Mouse (Mus musculus) c-Kit-positive CD71-positive TER-119-positive erythroid progenitor cells, embryonic 14.5 days (primary cell): ENCODE results near the gene Atxn7l1.

Experiments used
- DNase-seq: peaks from one replicate; pipeline ENCODE4 v3.0.0-alpha.2; 2013; ENCODE audit warnings: low spot score

The Atxn7l1 gene

DNA sequence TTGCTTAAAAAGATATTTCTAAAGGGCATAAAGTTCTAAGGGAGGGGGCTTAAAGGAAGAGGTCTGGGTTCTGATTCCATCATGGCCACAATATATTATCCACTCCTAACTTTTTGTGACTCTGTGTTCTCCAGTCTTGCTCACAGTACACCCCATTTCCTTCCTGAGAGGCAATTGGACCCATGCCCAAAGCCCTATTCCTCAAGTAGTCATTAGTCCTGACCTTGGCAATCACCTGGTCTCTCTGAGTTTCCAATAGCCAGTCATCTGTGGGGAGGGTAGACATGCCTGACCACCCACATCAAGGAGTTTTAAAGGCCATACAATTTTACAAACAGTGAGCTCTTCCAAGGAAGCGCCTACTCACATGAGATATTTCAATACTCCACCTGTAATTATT is 176.3 kb downstream of the Atxn7l1 start:
- no peak for DNase-seq

- DNase-seq, result no peak
Measured at GRCm38 (mm10) chr12:33325424-33325823, 177.9 kb downstream of the Atxn7l1 start.

- DNase-seq, result no peak
Measured at GRCm38 (mm10) chr12:33332046-33332445, 184.6 kb downstream of the Atxn7l1 start.

DNA sequence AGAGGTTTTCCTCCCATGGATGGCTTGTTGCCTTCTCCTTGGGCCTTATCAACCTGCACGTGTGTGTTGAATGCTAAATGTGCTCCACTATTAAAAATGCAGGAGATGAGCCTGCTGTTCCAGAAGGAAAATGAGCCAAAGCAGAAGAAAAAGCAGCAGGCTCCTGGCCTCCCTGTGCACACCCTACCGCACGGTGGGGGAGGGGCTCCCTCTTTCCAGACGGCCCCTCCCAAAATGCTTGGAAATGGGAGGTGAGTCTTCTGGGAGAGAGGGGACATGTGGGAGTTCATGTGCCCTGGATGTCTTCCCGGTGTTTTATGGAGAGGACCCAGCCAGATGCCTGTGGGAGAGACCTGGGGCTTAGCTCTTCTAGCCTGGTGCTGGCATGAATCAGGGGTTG is 185.3 kb downstream of the Atxn7l1 start:
- DNase-seq, result no peak

DNA sequence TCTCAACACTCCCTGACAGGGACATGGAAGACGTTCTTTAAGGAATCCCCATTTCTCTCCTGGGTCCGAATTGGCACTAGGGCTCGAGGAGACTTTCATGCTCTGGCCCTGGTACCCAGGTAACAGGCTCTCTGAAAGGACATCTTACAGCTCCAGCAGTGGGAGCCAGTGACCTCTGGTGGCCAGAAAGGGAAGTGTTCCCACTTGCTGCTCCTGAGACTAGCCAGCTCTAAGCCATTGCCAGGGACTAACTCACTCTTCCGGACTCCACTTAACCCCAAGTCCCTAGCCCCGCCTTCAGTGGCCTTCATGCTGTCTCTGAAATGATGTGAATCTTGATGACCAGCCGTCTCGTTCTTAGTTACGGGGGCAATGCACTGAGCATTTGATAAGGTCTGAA is 186.4 kb downstream of the Atxn7l1 start:
- peak; percentile 89 for DNase-seq

GRCm38 (mm10) chr12:33334511-33334910 is 187.0 kb downstream of the Atxn7l1 start:
- no peak for DNase-seq

- DNase-seq, result peak; percentile 77
Measured at GRCm38 (mm10) chr12:33334951-33335350, 187.5 kb downstream of the Atxn7l1 start.

DNA sequence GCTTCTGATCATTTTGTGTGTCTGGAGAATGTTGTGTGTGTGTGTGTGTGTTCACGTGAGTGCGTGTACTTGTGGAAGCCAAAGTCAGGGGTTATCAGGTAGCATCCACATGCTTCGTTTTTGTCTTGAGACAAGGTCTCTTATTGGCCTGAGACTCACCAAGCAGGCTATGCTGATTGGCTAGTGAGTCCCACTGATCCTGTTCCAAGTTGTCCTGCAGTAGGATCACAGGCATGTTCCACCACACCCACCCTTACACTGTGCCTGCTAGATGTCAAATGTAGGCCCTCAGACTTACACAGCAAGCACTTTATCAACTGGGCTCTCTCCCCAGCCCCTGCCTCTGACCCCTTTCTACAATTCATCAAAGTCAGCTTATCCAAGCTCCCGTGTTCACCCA is 187.9 kb downstream of the Atxn7l1 start:
- peak; percentile 50 for DNase-seq

GRCm38 (mm10) chr12:33336561-33337125 is 189.2 kb downstream of the Atxn7l1 start:
- DNase-seq, result no peak

DNA sequence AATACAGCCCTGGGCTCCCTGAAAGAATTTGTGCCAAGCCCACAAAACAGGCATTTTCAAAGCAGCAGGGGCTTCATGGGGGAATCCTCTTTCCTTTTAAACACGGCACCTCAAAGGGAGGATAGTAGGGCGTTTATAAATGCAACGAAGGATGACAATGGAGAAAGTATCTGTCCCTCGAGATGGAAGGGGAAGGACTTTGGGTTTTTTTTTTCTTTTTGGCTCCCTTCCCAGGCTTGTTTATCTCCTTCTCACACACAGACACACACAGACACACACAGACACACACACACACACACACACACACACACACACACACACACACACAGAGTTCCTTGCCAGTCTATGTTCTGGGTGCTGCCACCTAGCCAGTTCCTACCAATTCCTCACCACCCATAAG is 189.8 kb downstream of the Atxn7l1 start:
- no peak for DNase-seq

GRCm38 (mm10) chr12:33338170-33338569 is 190.7 kb downstream of the Atxn7l1 start:
- DNase-seq, result no peak

DNA sequence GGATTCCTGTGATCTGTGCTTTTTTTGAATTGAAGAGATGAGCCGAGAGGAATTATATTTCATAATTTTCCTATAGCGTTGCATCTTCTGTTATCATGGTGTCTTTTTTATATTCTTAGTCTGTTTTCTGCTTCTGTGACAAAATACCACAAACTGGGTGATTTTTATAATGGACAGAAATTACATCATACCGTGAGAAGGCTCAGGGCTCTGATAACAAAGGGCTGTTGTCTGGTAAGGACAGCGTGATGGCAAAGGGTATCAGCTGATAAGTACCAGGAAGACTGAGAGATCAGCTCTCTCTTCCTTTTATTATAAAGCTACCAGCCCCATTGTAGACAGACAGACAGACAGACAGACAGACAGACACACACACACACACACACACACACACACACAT is 192.3 kb downstream of the Atxn7l1 start:
- DNase-seq, result no peak

DNA sequence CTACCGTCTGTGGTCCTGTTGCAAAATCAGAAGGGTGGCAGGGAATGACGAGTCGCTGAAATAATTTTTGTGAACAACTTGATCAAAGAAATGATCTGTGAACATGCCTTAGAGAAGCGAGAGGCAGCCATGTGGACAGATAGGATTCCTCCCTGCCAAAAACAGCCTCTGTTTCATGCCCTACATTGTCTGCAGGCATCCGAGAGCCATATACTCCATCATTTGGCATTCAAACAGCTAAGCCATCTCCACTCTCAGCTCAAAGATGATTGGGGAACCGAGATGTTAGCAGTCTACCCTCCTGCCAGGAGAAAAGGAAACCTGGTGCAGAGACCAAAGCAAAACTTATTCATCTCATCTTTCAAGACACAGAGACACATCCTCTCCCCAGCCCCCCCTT is 193.2 kb downstream of the Atxn7l1 start:
- no peak for DNase-seq

DNA sequence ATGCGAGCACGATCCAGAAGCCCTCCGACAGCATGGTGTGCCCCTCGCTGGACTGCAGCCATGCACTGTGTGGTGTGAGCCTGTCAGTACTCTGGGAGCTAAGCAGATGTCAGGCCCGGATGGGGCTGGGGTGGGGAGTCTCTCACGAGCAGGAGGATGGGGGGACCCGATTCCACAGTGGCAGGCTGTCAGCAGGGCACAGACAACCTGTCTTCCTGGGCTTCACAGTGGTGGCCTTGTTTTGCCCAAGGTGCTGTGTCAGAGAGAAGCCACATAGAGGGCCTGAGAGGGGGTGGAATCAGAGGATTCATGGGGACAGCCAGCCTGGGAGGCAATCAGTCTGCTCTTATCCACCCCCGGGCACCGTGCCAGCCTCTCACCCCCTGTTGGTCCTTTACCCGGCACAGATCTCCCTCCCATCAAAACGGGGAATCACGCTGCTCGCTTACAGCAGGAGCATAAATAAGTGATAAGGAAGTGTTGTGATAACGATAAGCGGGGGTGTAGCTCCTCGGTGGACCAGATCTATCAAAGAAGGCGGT is 193.9 kb downstream of the Atxn7l1 start:
- no peak for DNase-seq

DNA sequence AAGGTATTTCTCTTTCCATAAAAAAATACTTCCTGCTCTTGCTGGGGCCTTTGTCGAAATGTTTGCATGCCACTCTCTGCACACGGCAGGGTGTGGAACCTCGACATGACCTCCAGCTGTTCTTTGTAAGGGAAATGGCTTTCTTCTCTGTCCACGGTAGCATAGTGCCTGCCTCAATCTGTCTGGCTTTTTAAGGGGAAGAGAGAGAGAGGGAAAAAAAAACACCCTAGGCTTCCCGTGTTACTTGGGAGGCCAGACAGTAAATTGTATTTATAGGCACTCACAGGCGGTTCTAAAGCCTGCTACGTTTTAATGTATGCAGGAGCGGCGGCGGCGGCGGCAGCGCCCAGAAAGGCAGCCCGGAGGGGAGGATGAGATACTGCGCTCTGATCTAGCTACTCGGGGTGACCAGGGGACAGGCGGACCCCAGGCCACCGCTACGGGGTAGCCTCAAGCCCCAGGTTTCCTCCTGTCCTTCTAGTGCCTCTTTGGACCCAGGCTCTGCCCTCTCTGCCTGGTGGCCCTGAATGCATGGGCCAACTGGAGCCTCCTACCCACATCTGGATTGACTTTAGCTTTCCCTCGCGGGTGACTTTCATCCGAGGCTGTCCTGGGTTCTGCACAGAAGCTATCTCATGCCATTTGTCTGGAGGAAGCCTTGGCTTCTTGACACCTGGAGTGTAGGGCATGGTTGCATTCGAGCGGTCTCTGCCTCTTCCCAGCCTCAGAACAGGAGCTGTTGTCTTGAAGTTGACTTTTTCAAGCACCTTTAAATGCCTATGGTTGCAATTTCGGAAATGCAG is 197.7 kb downstream of the Atxn7l1 start:
- DNase-seq, result no peak

DNA sequence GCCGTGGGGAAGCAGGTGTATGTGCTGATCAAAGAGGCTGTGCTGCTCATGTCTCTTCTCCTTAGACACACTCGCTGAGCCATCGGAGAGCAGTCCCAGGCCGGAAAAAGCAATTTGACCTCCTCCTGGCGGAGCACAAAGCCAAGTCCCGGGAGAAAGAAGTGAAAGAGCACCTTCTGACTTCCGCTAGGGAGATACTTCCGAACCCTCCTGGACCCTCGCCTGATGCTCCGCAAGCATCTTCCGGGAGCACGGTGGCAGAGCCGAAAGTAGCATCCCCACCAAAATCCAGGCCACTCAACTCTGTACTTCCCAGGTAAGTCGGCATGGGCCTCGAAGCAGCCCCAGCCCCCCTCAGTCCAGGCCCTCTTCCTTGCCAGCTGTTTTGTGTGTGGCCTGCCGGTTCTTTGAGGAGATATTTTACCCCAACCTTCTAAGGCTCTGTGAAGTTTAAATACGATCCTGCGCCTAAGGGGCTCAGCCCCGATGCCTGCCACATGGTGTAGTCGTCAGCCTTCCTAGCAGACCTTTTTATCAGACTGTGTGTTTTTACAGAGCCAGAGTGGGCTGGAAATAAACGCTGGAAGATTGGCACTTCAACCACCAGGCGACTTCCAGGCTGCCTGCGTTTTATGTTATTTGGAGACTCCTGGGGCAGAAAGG is 198.4 kb downstream of the Atxn7l1 start:
- DNase-seq, result no peak

- no peak for DNase-seq
Measured at GRCm38 (mm10) chr12:33352671-33353070, 205.2 kb downstream of the Atxn7l1 start.

DNA sequence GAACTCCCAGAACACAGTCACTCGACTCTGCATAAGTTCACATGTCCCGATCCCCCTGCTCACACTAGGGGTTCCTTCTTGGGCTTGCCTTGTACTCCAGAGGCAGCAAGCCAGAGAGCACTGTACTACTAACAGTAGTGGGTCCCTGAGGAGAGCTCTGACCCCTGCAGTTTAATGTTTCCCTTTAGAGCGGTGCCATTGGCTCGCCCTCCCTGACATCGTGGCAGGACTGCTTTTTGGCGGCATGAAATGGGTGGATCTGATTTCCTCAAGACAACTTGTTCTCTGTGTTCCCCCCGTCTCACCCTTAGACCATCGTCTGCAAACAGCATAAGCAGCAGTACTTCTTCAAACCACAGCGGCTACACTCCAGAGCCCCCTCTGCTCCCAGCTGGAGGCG is 210.9 kb downstream of the Atxn7l1 start:
- DNase-seq, result no peak

- no peak for DNase-seq
Measured at GRCm38 (mm10) chr12:33359209-33359608, 211.7 kb downstream of the Atxn7l1 start.

DNA sequence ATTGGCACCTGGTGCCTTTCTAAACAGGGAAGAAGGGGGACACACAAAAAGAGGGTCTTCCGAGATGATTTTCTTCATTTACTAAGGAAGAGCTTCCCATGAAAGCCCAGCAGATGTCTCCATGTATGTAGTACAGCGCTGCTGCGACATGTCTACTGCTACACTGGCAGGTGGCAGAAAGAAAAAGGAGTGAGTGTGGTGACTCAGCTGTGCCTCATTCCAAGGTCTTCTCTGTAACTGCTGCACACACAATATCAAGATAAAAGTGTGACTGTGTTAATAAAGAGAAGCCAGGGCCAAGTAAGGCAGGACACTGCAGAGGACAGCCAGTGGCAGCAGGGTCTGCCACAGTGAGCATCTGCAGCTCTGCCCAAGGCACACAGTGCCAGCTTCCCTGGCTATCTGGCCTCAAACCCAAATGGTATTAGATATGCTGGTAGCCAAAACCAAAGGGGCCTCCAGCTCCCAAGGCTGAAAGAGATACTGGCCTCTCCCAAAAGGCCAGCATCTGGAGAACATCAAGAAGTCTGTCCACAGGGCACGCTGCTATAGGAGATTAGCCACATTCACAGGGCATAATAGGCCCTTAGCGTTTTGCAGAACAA is 212.5 kb downstream of the Atxn7l1 start:
- DNase-seq, result no peak

GRCm38 (mm10) chr12:33360729-33361128 is 213.2 kb downstream of the Atxn7l1 start:
- DNase-seq, result no peak

DNA sequence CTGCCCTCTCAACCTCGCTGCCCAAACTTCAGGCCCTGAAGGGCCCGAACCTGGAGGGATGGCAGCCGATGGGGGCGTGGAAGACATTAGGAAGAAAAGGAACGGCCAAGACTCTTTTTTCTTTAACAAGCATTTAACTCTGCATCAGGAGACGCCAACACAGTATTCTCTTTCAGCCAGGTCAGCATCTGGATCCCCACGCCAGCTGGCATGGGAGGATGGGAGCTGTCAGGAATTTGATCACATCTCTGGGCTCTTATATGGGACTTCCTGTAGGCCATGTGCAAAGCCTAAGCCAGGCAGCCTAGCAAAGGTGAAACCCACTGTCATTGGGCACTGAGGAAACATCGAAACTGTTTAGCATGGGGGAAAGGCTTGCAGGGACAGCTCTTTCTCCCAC is 217.0 kb downstream of the Atxn7l1 start:
- DNase-seq, result no peak

GRCm38 (mm10) chr12:33365133-33365532 is 217.6 kb downstream of the Atxn7l1 start:
- DNase-seq, result no peak
